Mouse (Mus musculus) limb, embryonic 12.5 days (tissue): ENCODE measurements around the gene Gdpd2. TPM values are rescaled to one million over a fixed set of nuclear protein-coding genes. Genes with fewer than 3 reads are reported as not detected.

ENCODE experiments used
- ATAC-seq: fragments of 200-750 bp; cut with Nextera tagmentation; 2 replicates; pipeline ENCODE4 v1.8.0; 2017; ENCODE audit warnings: low read depth, moderate TSS enrichment; ENCODE audit not compliant: insufficient number of reproducible peaks, insufficient read depth, low FRiP score, low TSS enrichment
- H3K27ac ChIP-seq: fragments of 300-500 bp; sonication (generic); 2 replicates; pipeline ENCODE4 v1.5.1; 2016; ENCODE audit warnings: mild to moderate bottlenecking, moderate library complexity
- H3K27me3 ChIP-seq: fragments of 300-500 bp; sonication (generic); 2 replicates; pipeline ENCODE4 v1.6.1; 2016; ENCODE audit warnings: mild to moderate bottlenecking, moderate library complexity
- H3K36me3 ChIP-seq: fragments of 300-500 bp; sonication (generic); 2 replicates; pipeline ENCODE4 v1.6.1; 2016; ENCODE audit warnings: mild to moderate bottlenecking, moderate library complexity
- H3K4me1 ChIP-seq: fragments of 300-500 bp; sonication (generic); replicated peaks from 2 replicates; pipeline ENCODE4 v1.6.1; 2016
- H3K4me2 ChIP-seq: fragments of 300-500 bp; sonication (generic); 2 replicates; pipeline ENCODE4 v1.6.1; 2016; ENCODE audit warnings: mild to moderate bottlenecking, moderate library complexity
- H3K4me3 ChIP-seq: fragments of 300-500 bp; sonication (generic); replicated peaks from 2 replicates; pipeline ENCODE4 v1.5.1; 2016; ENCODE audit warnings: mild to moderate bottlenecking
- H3K9ac ChIP-seq: fragments of 300-500 bp; sonication (generic); replicated peaks from 2 replicates; pipeline ENCODE4 v1.6.1; 2016; ENCODE audit warnings: mild to moderate bottlenecking, moderate library complexity
- H3K9me3 ChIP-seq: fragments of 300-500 bp; sonication (generic); 2 replicates; pipeline ENCODE4 v1.6.1; 2016; ENCODE audit warnings: mild to moderate bottlenecking, moderate library complexity
- whole genome bisulfite sequencing: fragments of 180-500 bp; shearing (Covaris S2); methylation state at CpG from one replicate; pipeline ENCODE4 v1.1.7; 2016; 5-methylcytosine and 5-hydroxymethylcytosine counted together
- polyA plus RNA-seq: library from polyadenylated mRNA; unstranded; fragments of >200 nt; fragmentation: Nextera tagmentation; extraction: Ambion mirVana; gene quantifications from 2 replicates; pipeline ENCODE4 v1.2.1, GENCODE M21; 2016

Gene Gdpd2
- polyA plus RNA-seq, 1 experiment from 2014 or later: 1.9 TPM

- H3K4me2 ChIP-seq: peak overlapping the region; percentile 61
- H3K27me3 ChIP-seq: peaks cover 15% of the 10 kb centered on the region
- 23% methylated on average over 28 of the region's 49 CpGs for WGBS
- H3K36me3 ChIP-seq: no peaks in the 10 kb centered on the region
- peak; percentile 95 for ATAC-seq
- peaks cover 10% of the 10 kb centered on the region for H3K4me1 ChIP-seq
- no peaks in the 10 kb centered on the region for H3K9me3 ChIP-seq
- H3K9ac ChIP-seq: peak overlapping the region; percentile 75
- H3K27ac ChIP-seq: peak overlapping the region; percentile 93
- H3K4me3 ChIP-seq: peak overlapping the region; percentile 57
Measured at GRCm38 (mm10) chrX:100776985-100777654, 47.4 kb downstream of the Gdpd2 start.

- peaks cover 16% of the 10 kb centered on the region for H3K4me1 ChIP-seq
- peak overlapping the region; percentile 61 for H3K4me2 ChIP-seq
- H3K27me3 ChIP-seq: peaks cover 15% of the 10 kb centered on the region
- H3K9me3 ChIP-seq: no peaks in the 10 kb centered on the region
- peak overlapping the region; percentile 93 for H3K27ac ChIP-seq
- H3K36me3 ChIP-seq: no peaks in the 10 kb centered on the region
- 11% methylated on average over 10 of the region's 10 CpGs for WGBS
- no peak for ATAC-seq
- peak overlapping the region; percentile 75 for H3K9ac ChIP-seq
- peak overlapping the region; percentile 57 for H3K4me3 ChIP-seq
Measured at GRCm38 (mm10) chrX:100777655-100778234, 48.1 kb downstream of the Gdpd2 start.

- no peaks in the 10 kb centered on the region for H3K36me3 ChIP-seq
- ATAC-seq: no peak
- peaks cover 15% of the 10 kb centered on the region for H3K27me3 ChIP-seq
- peak overlapping the region; percentile 61 for H3K4me2 ChIP-seq
- peaks cover 20% of the 10 kb centered on the region for H3K4me1 ChIP-seq
- no peaks in the 10 kb centered on the region for H3K9me3 ChIP-seq
- H3K27ac ChIP-seq: no peak overlapping the region
- WGBS: 18% methylated on average over 5 of the region's 5 CpGs
- H3K9ac ChIP-seq: peak overlapping the region; percentile 75
- H3K4me3 ChIP-seq: peak overlapping the region; percentile 57
Measured at GRCm38 (mm10) chrX:100778397-100778796, 48.7 kb downstream of the Gdpd2 start.

Other genes with a start within 250 kb of the Gdpd2 start
- 38.3 and 38.9 TPM in 2 replicates for gene Igbp1, start 235.6 kb upstream of the Gdpd2 start, polyA plus RNA-seq
- gene Dgat2l6, start 205.0 kb upstream of the Gdpd2 start, polyA plus RNA-seq: not detected in 2 replicates
- gene Awat1, start 157.6 kb upstream of the Gdpd2 start, polyA plus RNA-seq: not detected in 2 replicates
- gene P2ry4, start 135.0 kb upstream of the Gdpd2 start, polyA plus RNA-seq: not detected in 2 replicates
- not detected in 2 replicates for gene Arr3, start 124.4 kb upstream of the Gdpd2 start, polyA plus RNA-seq
- gene Kif4, start 104.1 kb upstream of the Gdpd2 start, polyA plus RNA-seq: 39.7 and 40.6 TPM in 2 replicates
- gene Pdzd11, start 103.3 kb upstream of the Gdpd2 start, polyA plus RNA-seq: 104 and 117 TPM in 2 replicates
- gene Dlg3, start 37.8 kb downstream of the Gdpd2 start, polyA plus RNA-seq: 15.7 and 17.6 TPM in 2 replicates